Mouse (Mus musculus) ES-Bruce4 (cell line): Measurements from ENCODE around the gene 2310034G01Rik.

ENCODE experiments used
- CTCF ChIP-seq: IDR thresholded peaks from one replicate; pipeline ENCODE4 v1.8.1; 2011; ENCODE audit warnings: low read depth, low read length
- POLR2A ChIP-seq: IDR thresholded peaks from one replicate; pipeline ENCODE4 v1.8.1; 2011; ENCODE audit warnings: low read length; ENCODE audit not compliant: insufficient read depth

DNA sequence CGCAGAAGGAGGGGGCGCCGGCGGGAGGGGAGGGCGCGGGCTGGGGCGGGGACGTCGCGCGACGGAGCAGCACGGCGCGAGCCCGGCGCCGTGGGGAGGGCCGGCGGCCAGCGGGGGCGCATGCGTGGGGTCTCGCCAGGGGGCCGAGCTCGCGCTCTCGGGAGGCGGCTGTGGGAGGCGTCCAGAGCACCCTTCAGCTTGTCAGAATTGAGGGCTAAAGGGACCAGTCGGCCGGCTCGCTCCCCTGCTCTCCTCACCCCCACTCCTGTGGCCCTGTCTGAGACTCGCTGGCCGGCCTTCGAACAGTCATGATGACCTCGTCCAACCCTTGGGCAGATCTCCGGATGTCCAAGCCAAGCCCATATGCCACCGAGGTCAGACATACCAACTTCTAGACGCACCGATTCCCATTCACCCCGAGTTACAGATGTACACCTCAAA lies 32.1 kb downstream of the 2310034G01Rik start:
- no peak for TF ChIP-seq POLR2A
- no peak for TF ChIP-seq CTCF
